Mouse (Mus musculus): ENCODE data around the gene Olfr600.
"Not testable (repeated sequence)": the region's sequence is repeated elsewhere in the genome, so short reads cannot be mapped to it uniquely, and the experiment has no call there.

Gene Olfr600

GRCm38 (mm10) chr7:103349569-103349968 lies at the start of gene Olfr600:
Olfr600 (minus strand) TSS chr7:103349669.
- DNase-seq: no peak

GRCm38 (mm10) chr7:103398981-103399380 lies 49.5 kb upstream of the Olfr600 start:
- no peak for DNase-seq

GRCm38 (mm10) chr7:103397758-103398157 lies 48.3 kb upstream of the Olfr600 start:
- DNase-seq: no peak

- DNase-seq: no peak
Observed at GRCm38 (mm10) chr7:103386077-103386476, 36.6 kb upstream of the Olfr600 start, which contains the start of gene Olfr603. Olfr603 (minus strand) TSS chr7:103386177.

- no peak for DNase-seq
Observed at GRCm38 (mm10) chr7:103362555-103362954, 13.1 kb upstream of the Olfr600 start, which contains the start of gene Olfr601. Olfr601 (minus strand) TSS chr7:103362655.

DNA sequence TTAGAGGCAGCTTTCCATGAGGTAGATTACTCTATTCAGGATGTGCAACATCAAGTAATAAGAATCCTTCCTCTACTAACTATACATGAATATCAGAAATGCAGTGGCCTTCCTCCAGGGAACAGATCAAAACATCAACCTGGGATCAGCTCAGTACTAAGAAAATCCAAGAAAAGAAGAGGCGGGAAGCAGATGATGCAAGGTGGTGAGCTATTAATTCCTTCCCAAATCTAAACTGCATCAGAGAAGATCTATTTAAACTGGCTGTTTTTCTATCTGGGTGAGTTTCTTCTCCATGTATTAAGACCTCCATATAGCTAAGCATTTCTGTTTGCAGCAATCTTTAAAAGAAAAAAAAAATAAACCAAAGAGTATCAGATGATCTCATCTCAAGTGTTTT lies 13.9 kb downstream of the Olfr600 start, which contains the start of gene Olfr599:
Gene Olfr599 (plus strand): TSS at position 301 of the 400 bp plus-strand sequence.
- DNase-seq: no peak

DNA sequence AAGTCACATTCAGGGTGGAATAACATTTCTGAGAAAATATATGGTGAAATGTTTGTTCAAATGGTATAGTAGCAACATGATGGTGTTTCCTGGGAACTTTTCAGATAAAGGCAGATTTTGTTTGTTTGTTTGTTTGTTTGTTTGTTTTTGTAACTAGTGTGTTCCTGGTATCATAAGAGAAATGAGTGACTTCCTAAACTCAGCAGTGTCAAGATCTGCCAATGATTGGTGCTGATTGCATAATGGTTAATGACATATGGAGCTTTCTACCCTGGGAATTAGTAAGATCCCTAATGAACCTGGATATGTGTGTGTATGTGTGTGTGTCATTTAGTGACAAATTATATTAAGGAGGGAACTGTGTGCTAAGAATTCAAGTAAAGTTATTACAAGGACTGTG lies 26.2 kb downstream of the Olfr600 start, which contains the start of gene Olfr598:
Gene Olfr598 (plus strand): TSS at position 301 of the 400 bp plus-strand sequence.
- DNase-seq: no peak

- not testable (repeated sequence) for DNase-seq
Observed at GRCm38 (mm10) chr7:103316015-103316414, 33.5 kb downstream of the Olfr600 start, which contains the start of gene Olfr597. Olfr597 (plus strand) TSS chr7:103316315.

- DNase-seq: not testable (repeated sequence)
Observed at GRCm38 (mm10) chr7:103305348-103305747, 44.1 kb downstream of the Olfr600 start, which contains the start of gene Olfr596. Olfr596 (plus strand) TSS chr7:103305648.
